Mouse (Mus musculus) myocyte (in vitro differentiated cells): Measurements from ENCODE around the gene Esrra. TPM values are rescaled to one million over a fixed set of nuclear protein-coding genes. Genes with fewer than 3 reads are reported as not detected.

Experiments used
- H3K27me3 ChIP-seq: one replicate; pipeline ENCODE4 v1.6.1; 2011; ENCODE audit not compliant: control insufficient read depth, insufficient read depth, insufficient read length
- H3K36me3 ChIP-seq: one replicate; pipeline ENCODE4 v1.6.1; 2011; ENCODE audit not compliant: control insufficient read depth, insufficient read depth
- H3K4me2 ChIP-seq: one replicate; pipeline ENCODE4 v1.6.1; 2011; ENCODE audit warnings: low read depth, control low read depth
- H3K4me3 ChIP-seq: one replicate; pipeline ENCODE4 v1.5.1; 2011; ENCODE audit warnings: mild to moderate bottlenecking, control low read depth, moderate library complexity
- H3K79me2 ChIP-seq: one replicate; pipeline ENCODE4 v1.6.1; 2011; ENCODE audit not compliant: control insufficient read depth, insufficient read depth
- H3ac ChIP-seq: one replicate; pipeline ENCODE4 v1.6.1; 2011; ENCODE audit not compliant: control insufficient read depth, insufficient read length
- CEBPB ChIP-seq: IDR thresholded peaks from 2 replicates; pipeline ENCODE4 v1.6.1; 2011; ENCODE audit warnings: mild to moderate bottlenecking, moderate library complexity; ENCODE audit not compliant: poor library complexity, insufficient read depth, severe bottlenecking
- E2F4 ChIP-seq: IDR thresholded peaks from one replicate; pipeline ENCODE4 v1.6.1; 2011; ENCODE audit warnings: mild to moderate bottlenecking, control low read depth, moderate library complexity; ENCODE audit not compliant: insufficient read depth
- MAX ChIP-seq: IDR thresholded peaks from one replicate; pipeline ENCODE4 v1.6.1; 2011; ENCODE audit warnings: low read depth, mild to moderate bottlenecking, control low read depth
- MYOD1 ChIP-seq, 3 experiments: IDR thresholded peaks; one replicate each; pipeline ENCODE4 v1.6.1; 2011; ENCODE audit warnings: control low read depth in 2 of 3, low read depth in 2 of 3, mild to moderate bottlenecking in 2 of 3, moderate library complexity in 1 of 3; ENCODE audit not compliant: insufficient read length in 2 of 3, control insufficient read depth in 1 of 3
- MYOG ChIP-seq, 3 experiments: IDR thresholded peaks; one replicate each; pipeline ENCODE4 v1.6.1; 2011; ENCODE audit warnings: control low read depth in 2 of 3, low read depth in 2 of 3, mild to moderate bottlenecking in 2 of 3; ENCODE audit not compliant: insufficient read length in 2 of 3, control insufficient read depth in 1 of 3, insufficient read depth in 1 of 3
- POLR2A ChIP-seq: IDR thresholded peaks from one replicate; pipeline ENCODE4 v1.6.1; 2011; ENCODE audit warnings: low read depth, mild to moderate bottlenecking, control low read depth, moderate library complexity; ENCODE audit not compliant: insufficient read length
- POLR2AphosphoS2 ChIP-seq: IDR thresholded peaks from one replicate; pipeline ENCODE4 v1.6.1; 2011; ENCODE audit warnings: low read depth, control low read depth; ENCODE audit not compliant: insufficient read length
- REST ChIP-seq: IDR thresholded peaks from one replicate; pipeline ENCODE4 v1.6.1; 2011; ENCODE audit warnings: mild to moderate bottlenecking, control low read depth, moderate library complexity; ENCODE audit not compliant: insufficient read depth, insufficient read length
- SRF ChIP-seq: IDR thresholded peaks from one replicate; pipeline ENCODE4 v1.6.1; 2011; ENCODE audit warnings: low read depth; ENCODE audit not compliant: control insufficient read depth, insufficient read length
- TCF12 ChIP-seq: IDR thresholded peaks from one replicate; pipeline ENCODE4 v1.6.1; 2011; ENCODE audit warnings: mild to moderate bottlenecking, control low read depth; ENCODE audit not compliant: poor library complexity, insufficient read depth, severe bottlenecking
- TCF3 ChIP-seq: IDR thresholded peaks from one replicate; pipeline ENCODE4 v1.6.1; 2011; ENCODE audit warnings: low read depth, control low read depth; ENCODE audit not compliant: insufficient read length
- USF1 ChIP-seq: IDR thresholded peaks from one replicate; pipeline ENCODE4 v1.6.1; 2011; ENCODE audit warnings: low read depth, mild to moderate bottlenecking, control low read depth, moderate library complexity
- polyA plus RNA-seq: library from polyadenylated mRNA; unstranded; fragments of >200 nt; fragmentation: generic; extraction: Trizol; gene quantifications from one replicate; pipeline ENCODE4 v1.2.1, GENCODE M21; 2012; ENCODE audit warnings: missing spikeins

Esrra gene
- polyA plus RNA-seq, 1 experiment: 52.7 TPM

- Histone ChIP-seq H3K4me3 (peak within 1 kb of the TSS; percentile 98), H3K36me3 (no peaks in the 10 kb centered on the region), H3ac (peak within 1 kb of the TSS; percentile 13), H3K79me2 (peaks cover 14% of the 10 kb centered on the region), H3K4me2 (peak within 1 kb of the TSS; percentile 87), H3K27me3 (no peaks in the 10 kb centered on the region)
- TF ChIP-seq POLR2A (peak; percentile 63), POLR2AphosphoS2 (peak; percentile 84), MYOD1 (IDR thresholded peaks at IDR 0.05; ENCODE audit: control insufficient read depth in 1 of 3, insufficient read length in 2 of 3, low read depth in 2 of 3) (no peak), REST (no peak), MYOG (IDR thresholded peaks at IDR 0.05; ENCODE audit: control insufficient read depth in 1 of 3, insufficient read depth in 1 of 3, insufficient read length in 2 of 3, low read depth in 2 of 3) (no peak)
Measured at GRCm38 (mm10) chr19:6942249-6942691, 20.7 kb upstream of the Esrra start, which contains the start of gene Gpr137. Gpr137 (minus strand) TSS chr19:6942480.

GRCm38 (mm10) chr19:6941372-6942248, 20.0 kb upstream of the Esrra start, which contains the start of gene Bad:
Bad (plus strand) TSS chr19:6941861.
- Histone ChIP-seq H3K4me3 (peak within 1 kb of the TSS; percentile 98), H3K36me3 (no peaks in the 10 kb centered on the region), H3ac (peak within 1 kb of the TSS; percentile 13), H3K27me3 (no peaks in the 10 kb centered on the region), H3K4me2 (peak within 1 kb of the TSS; percentile 87), H3K79me2 (peaks cover 14% of the 10 kb centered on the region)
- no peak for TF ChIP-seq MAX
- TF ChIP-seq MYOG (IDR thresholded peaks at IDR 0.05; ENCODE audit: control insufficient read depth in 1 of 3, insufficient read depth in 1 of 3, insufficient read length in 2 of 3, low read depth in 2 of 3): no peak
- TF ChIP-seq E2F4: no peak
- TF ChIP-seq POLR2A: peak; percentile 61
- peak; percentile 92 for TF ChIP-seq POLR2AphosphoS2
- no peak for TF ChIP-seq TCF3
- TF ChIP-seq SRF: peak; percentile 45
- no peak for TF ChIP-seq TCF12

GRCm38 (mm10) chr19:6940396-6941351, 19.1 kb upstream of the Esrra start:
- no peaks in the 10 kb centered on the region for H3K27me3 ChIP-seq
- TF ChIP-seq REST (no peak), SRF (no peak), POLR2AphosphoS2 (no peak), CEBPB (no peak), USF1 (no peak), E2F4 (no peak), POLR2A (no peak), MAX (no peak), TCF12 (no peak), MYOG (IDR thresholded peaks at IDR 0.05; ENCODE audit: control insufficient read depth in 1 of 3, insufficient read depth in 1 of 3, insufficient read length in 2 of 3, low read depth in 2 of 3) (no peak), TCF3 (no peak), MYOD1 (IDR thresholded peaks at IDR 0.05; ENCODE audit: control insufficient read depth in 1 of 3, insufficient read length in 2 of 3, low read depth in 2 of 3) (no peak)

GRCm38 (mm10) chr19:6939106-6940002, 17.7 kb upstream of the Esrra start:
- H3K36me3 ChIP-seq: no peaks in the 10 kb centered on the region
- H3K27me3 ChIP-seq: peaks cover under 1% of the 10 kb centered on the region
- peaks cover 14% of the 10 kb centered on the region for H3K79me2 ChIP-seq
- peak overlapping the region; percentile 85 for H3K4me2 ChIP-seq
- peak; percentile 49 for TF ChIP-seq POLR2AphosphoS2
- TF ChIP-seq E2F4: no peak
- H3K4me3 ChIP-seq: no peak overlapping the region
- no peak overlapping the region for H3ac ChIP-seq

More at GRCm38 (mm10) chr19:6940396-6941351, 19.1 kb upstream of the Esrra start:
- H3K4me3 ChIP-seq: peak overlapping the region; percentile 98
- H3K36me3 ChIP-seq: no peaks in the 10 kb centered on the region
- H3K79me2 ChIP-seq: peaks cover 14% of the 10 kb centered on the region
- peak overlapping the region; percentile 85 for H3K4me2 ChIP-seq
- peak overlapping the region; percentile 13 for H3ac ChIP-seq
